Comparison of ENCODE assay signal across 9 mouse cellular contexts in the genomic region with DNA sequence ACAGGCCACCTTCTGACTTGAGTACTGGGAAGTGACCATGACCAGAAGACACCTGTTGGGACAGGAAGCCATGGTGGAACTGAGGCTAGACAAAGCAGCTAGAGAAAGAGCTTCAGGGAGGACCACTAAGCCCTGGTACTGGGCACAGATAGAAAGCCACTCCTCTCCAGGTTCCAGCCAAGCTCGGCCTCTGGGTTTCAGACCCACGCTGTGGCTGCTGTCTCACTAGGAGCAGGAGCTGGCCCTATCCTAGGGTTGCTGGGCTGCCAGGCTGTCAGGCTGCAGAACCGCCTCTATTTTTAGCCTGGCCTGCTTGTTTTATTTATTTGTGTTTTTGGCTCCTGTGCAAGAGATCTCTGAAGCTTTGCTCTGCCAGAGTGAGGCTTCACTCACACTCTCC.
A peak's percentile ranks its signal among the peaks of the same experiment; 100 is the strongest.
DNase-seq lines count a peak whose midpoint lies in the region; ATAC-seq and TF ChIP-seq lines count a peak whose summit lies in the region.
"Had no signal": no experiment of that assay in that cellular context is flagged by ENCODE, and none has a peak within 500 bp of the region (broad histone marks: within the 10 kb centered on the region; RNA-seq: fewer than 3 reads in every experiment).

No protein-coding gene starts in this region.

- H3K27ac ChIP-seq in hindbrain, postnatal 0 days, result no peak overlapping the region
- no peak overlapping the region for H3K27ac ChIP-seq in hindbrain, embryonic 13.5 days
- 0 out of 2 replicates have a peak overlapping the region, but pooled peaks have one; percentile 30 for H3K27ac ChIP-seq in heart, embryonic 10.5 days
- H3K27ac ChIP-seq in neural tube, embryonic 15.5 days (replicated peaks), result no peak overlapping the region
- H3K27ac ChIP-seq: midbrain, embryonic 12.5 days had no signal

- WGBS in hindbrain, postnatal 0 days, result 40% methylated on average over 3 of the region's 3 CpGs
- WGBS in hindbrain, embryonic 13.5 days, result 66% methylated on average over 3 of the region's 3 CpGs
- WGBS in heart, embryonic 10.5 days, result 36% methylated on average over 3 of the region's 3 CpGs
- 83% methylated on average over 3 of the region's 3 CpGs for WGBS in neural tube, embryonic 15.5 days

- TF ChIP-seq CTCF in hindbrain, postnatal 0 days (IDR thresholded peaks at IDR 0.05; ENCODE audit: low read depth), result no peak

- H3K9me3 ChIP-seq in hindbrain, postnatal 0 days (ENCODE audit: low read length), result no peaks in the 10 kb centered on the region
- H3K9me3 ChIP-seq in hindbrain, embryonic 13.5 days, result no peaks in the 10 kb centered on the region
- H3K9me3 ChIP-seq in heart, embryonic 10.5 days, result no peaks in the 10 kb centered on the region
- no peaks in the 10 kb centered on the region for H3K9me3 ChIP-seq in neural tube, embryonic 15.5 days (replicated peaks)
- H3K9me3 ChIP-seq: midbrain, embryonic 12.5 days had no signal

- peak; percentile 33 for DNase-seq in hindbrain, postnatal 0 days (ENCODE audit: low spot score)
- DNase-seq in cerebellum, adult 18-20 months, result peak; percentile 68 to 79
- DNase-seq in heart, embryonic 10.5 days (ENCODE audit: low spot score), result no peak
- peak; percentile 52 for DNase-seq in lung, postnatal 14 days
- DNase-seq in testis, postnatal 14 days (ENCODE audit: low spot score), result no peak
- DNase-seq in B cell, adult 2 months, result no peak

- no peak overlapping the region for H3K4me3 ChIP-seq in hindbrain, postnatal 0 days (ENCODE audit: low read length)
- no peak overlapping the region for H3K4me3 ChIP-seq in hindbrain, embryonic 13.5 days
- H3K4me3 ChIP-seq in heart, embryonic 10.5 days, result no peak overlapping the region
- no peak overlapping the region for H3K4me3 ChIP-seq in neural tube, embryonic 15.5 days (replicated peaks)
- H3K4me3 ChIP-seq: midbrain, embryonic 12.5 days had no signal

- H3K27me3 ChIP-seq in hindbrain, postnatal 0 days (ENCODE audit: insufficient read depth, low read length), result no peaks in the 10 kb centered on the region
- no peaks in the 10 kb centered on the region for H3K27me3 ChIP-seq in hindbrain, embryonic 13.5 days
- 0 out of 2 replicates have a peak, but pooled peaks cover 15% of the 10 kb centered on the region for H3K27me3 ChIP-seq in heart, embryonic 10.5 days (ENCODE audit: insufficient read depth, poor library complexity, severe bottlenecking)
- H3K27me3 ChIP-seq in neural tube, embryonic 15.5 days (replicated peaks), result no peaks in the 10 kb centered on the region
- H3K27me3 ChIP-seq: midbrain, embryonic 12.5 days had no signal

- no peaks in the 10 kb centered on the region for H3K36me3 ChIP-seq in hindbrain, postnatal 0 days (ENCODE audit: insufficient read depth, low read length)
- no peaks in the 10 kb centered on the region for H3K36me3 ChIP-seq in hindbrain, embryonic 13.5 days
- H3K36me3 ChIP-seq in heart, embryonic 10.5 days, result no peaks in the 10 kb centered on the region
- no peaks in the 10 kb centered on the region for H3K36me3 ChIP-seq in neural tube, embryonic 15.5 days
- H3K36me3 ChIP-seq: midbrain, embryonic 12.5 days had no signal

- no peak overlapping the region for H3K9ac ChIP-seq in hindbrain, postnatal 0 days (replicated peaks; ENCODE audit: low read length)
- H3K9ac ChIP-seq in hindbrain, embryonic 13.5 days, result no peak overlapping the region
- H3K9ac ChIP-seq in neural tube, embryonic 15.5 days (replicated peaks), result no peak overlapping the region
- H3K9ac ChIP-seq: midbrain, embryonic 12.5 days had no signal

- 0 out of 2 replicates have a peak, but pooled peaks have one; percentile 18 for ATAC-seq in hindbrain, postnatal 0 days
- ATAC-seq in hindbrain, embryonic 13.5 days (ENCODE audit: low FRiP score), result no peak
- no peak for ATAC-seq in neural tube, embryonic 15.5 days (ENCODE audit: low FRiP score)

- H3K4me1 ChIP-seq in hindbrain, postnatal 0 days (ENCODE audit: insufficient read depth, low read length), result no peaks in the 10 kb centered on the region
- H3K4me1 ChIP-seq in hindbrain, embryonic 13.5 days (replicated peaks), result peaks cover 11% of the 10 kb centered on the region
- H3K4me1 ChIP-seq in heart, embryonic 10.5 days, result peaks cover 27% of the 10 kb centered on the region
- H3K4me1 ChIP-seq in neural tube, embryonic 15.5 days, result 0 out of 2 replicates have a peak, but pooled peaks cover 4% of the 10 kb centered on the region

- no peak overlapping the region for H3K4me2 ChIP-seq in hindbrain, postnatal 0 days (ENCODE audit: low read depth, low read length)
- no peak overlapping the region for H3K4me2 ChIP-seq in hindbrain, embryonic 13.5 days
- no peak overlapping the region for H3K4me2 ChIP-seq in neural tube, embryonic 15.5 days
- H3K4me2 ChIP-seq: midbrain, embryonic 12.5 days had no signal

Comparison
In these comparisons a context has a peak if more than half of its experiments do, and no peak if none do; other contexts are left out.
1. DNase-seq: peak in hindbrain, postnatal 0 days (single experiment), cerebellum, adult 18-20 months (2 of 2) and lung, postnatal 14 days (single experiment); none in heart, embryonic 10.5 days (single experiment), testis, postnatal 14 days (single experiment) and B cell, adult 2 months (0 of 2).